Mouse (Mus musculus): ENCODE measurements around the gene Tex50. TPM values are rescaled to one million over a fixed set of nuclear protein-coding genes. Genes with fewer than 3 reads are reported as not detected.
"Not testable (repeated sequence)": the region's sequence is repeated elsewhere in the genome, so short reads cannot be mapped to it uniquely, and the experiment has no call there.

Gene Tex50
- polyA plus RNA-seq, 1 experiment from 2014 or later, result not detected

- no peak for ATAC-seq (ENCODE audit: low FRiP score, low TSS enrichment)
- 76% methylated on average over 6 of the region's 6 CpGs for WGBS
- H3K4me3 ChIP-seq (ENCODE audit: low read depth, low read length), result no peak overlapping the region
- no peak overlapping the region for H3K27ac ChIP-seq (replicated peaks)
- no peak for DNase-seq (ENCODE audit: low spot score)
- H3K9me3 ChIP-seq (ENCODE audit: control insufficient read depth, low read length), result no peaks in the 10 kb centered on the region
- no peaks in the 10 kb centered on the region for H3K27me3 ChIP-seq (ENCODE audit: control insufficient read depth, insufficient read depth, low read length)
- H3K4me1 ChIP-seq (replicated peaks; ENCODE audit: control insufficient read depth, insufficient read depth), result no peaks in the 10 kb centered on the region
- H3K9ac ChIP-seq (ENCODE audit: low read length), result no peak overlapping the region
- no peaks in the 10 kb centered on the region for H3K36me3 ChIP-seq (ENCODE audit: control insufficient read depth, insufficient read depth, low read length)
- H3K4me2 ChIP-seq (replicated peaks; ENCODE audit: low read depth), result no peak overlapping the region
- no peak for TF ChIP-seq EP300 (optimal IDR thresholded peaks at IDR 0.05)
- no peak for TF ChIP-seq CTCF (IDR thresholded peaks at IDR 0.05; ENCODE audit: low read depth)
These were observed 8.0 kb downstream of the Tex50 start for GRCm38 (mm10) chr1:161151098-161151497.

DNA sequence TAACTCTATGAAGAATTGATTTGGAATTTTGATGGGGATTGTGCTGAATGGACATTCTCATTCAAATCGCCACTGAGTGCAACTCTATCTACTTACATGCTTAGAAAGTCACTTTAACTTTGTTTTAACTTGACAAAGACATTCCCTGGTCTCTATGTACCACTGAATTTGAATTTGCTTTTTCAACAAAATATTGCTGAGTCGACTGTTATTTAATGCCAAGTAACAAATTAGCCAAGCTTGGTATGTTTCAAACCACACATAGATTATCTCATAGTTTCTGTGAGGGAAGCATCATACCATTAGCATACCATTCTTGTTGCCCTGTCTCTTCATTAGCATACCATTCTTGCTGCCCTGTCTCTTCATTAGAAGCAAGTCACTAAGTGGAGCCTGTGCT, 11.2 kb downstream of the Tex50 start:
- H3K4me3 ChIP-seq (ENCODE audit: low read depth, low read length), result no peak overlapping the region
- H3K27ac ChIP-seq (replicated peaks), result no peak overlapping the region
- WGBS, result 74% methylated on average over 2 of the region's 2 CpGs
- TF ChIP-seq EP300 (optimal IDR thresholded peaks at IDR 0.05), result no peak
- TF ChIP-seq CTCF (IDR thresholded peaks at IDR 0.05; ENCODE audit: low read depth), result no peak
- no peak for DNase-seq (ENCODE audit: low spot score)
- no peak for ATAC-seq (ENCODE audit: low FRiP score, low TSS enrichment)
- no peak overlapping the region for H3K4me2 ChIP-seq (replicated peaks; ENCODE audit: low read depth)
- H3K27me3 ChIP-seq (ENCODE audit: control insufficient read depth, insufficient read depth, low read length), result no peaks in the 10 kb centered on the region
- H3K4me1 ChIP-seq (replicated peaks; ENCODE audit: control insufficient read depth, insufficient read depth), result no peaks in the 10 kb centered on the region
- no peaks in the 10 kb centered on the region for H3K36me3 ChIP-seq (ENCODE audit: control insufficient read depth, insufficient read depth, low read length)
- no peak overlapping the region for H3K9ac ChIP-seq (ENCODE audit: low read length)
- no peaks in the 10 kb centered on the region for H3K9me3 ChIP-seq (ENCODE audit: control insufficient read depth, low read length)

GRCm38 (mm10) chr1:161145611-161146010, 13.5 kb downstream of the Tex50 start:
- H3K4me2 ChIP-seq (replicated peaks; ENCODE audit: low read depth); H3K27me3 ChIP-seq (ENCODE audit: control insufficient read depth, insufficient read depth, low read length); ATAC-seq (ENCODE audit: low FRiP score, low TSS enrichment); H3K4me3 ChIP-seq (ENCODE audit: low read depth, low read length); H3K36me3 ChIP-seq (ENCODE audit: control insufficient read depth, insufficient read depth, low read length); DNase-seq (ENCODE audit: low spot score); H3K4me1 ChIP-seq (replicated peaks; ENCODE audit: control insufficient read depth, insufficient read depth); H3K9me3 ChIP-seq (ENCODE audit: control insufficient read depth, low read length); H3K9ac ChIP-seq (ENCODE audit: low read length); H3K27ac ChIP-seq (replicated peaks): not testable (repeated sequence)
- 74% methylated on average over 8 of the region's 8 CpGs for WGBS

GRCm38 (mm10) chr1:161143216-161143615, 15.9 kb downstream of the Tex50 start:
- Histone ChIP-seq H3K4me1 (replicated peaks; ENCODE audit: control insufficient read depth, insufficient read depth) (no peaks in the 10 kb centered on the region), H3K9ac (ENCODE audit: low read length) (no peak overlapping the region), H3K4me2 (replicated peaks; ENCODE audit: low read depth) (no peak overlapping the region), H3K27ac (replicated peaks) (no peak overlapping the region), H3K36me3 (ENCODE audit: control insufficient read depth, insufficient read depth, low read length) (no peaks in the 10 kb centered on the region), H3K9me3 (ENCODE audit: control insufficient read depth, low read length) (no peaks in the 10 kb centered on the region), H3K27me3 (ENCODE audit: control insufficient read depth, insufficient read depth, low read length) (no peaks in the 10 kb centered on the region), H3K4me3 (ENCODE audit: low read depth, low read length) (no peak overlapping the region)
- no peak for DNase-seq (ENCODE audit: low spot score)
- TF ChIP-seq CTCF (IDR thresholded peaks at IDR 0.05; ENCODE audit: low read depth) (no peak), EP300 (optimal IDR thresholded peaks at IDR 0.05) (no peak)
- ATAC-seq (ENCODE audit: low FRiP score, low TSS enrichment), result no peak
- WGBS, result 86% methylated on average over 7 of the region's 7 CpGs

- WGBS, result 6% methylated on average over 33 of the region's 33 CpGs
- Histone ChIP-seq H3K27ac (replicated peaks) (no peak within 1 kb of the TSS), H3K9me3 (ENCODE audit: control insufficient read depth, low read length) (no peaks in the 10 kb centered on the region), H3K4me2 (replicated peaks; ENCODE audit: low read depth) (peak within 1 kb of the TSS; percentile 56), H3K4me3 (ENCODE audit: low read depth, low read length) (peak within 1 kb of the TSS; percentile 29), H3K4me1 (replicated peaks; ENCODE audit: control insufficient read depth, insufficient read depth) (no peaks in the 10 kb centered on the region), H3K36me3 (ENCODE audit: control insufficient read depth, insufficient read depth, low read length) (no peaks in the 10 kb centered on the region), H3K9ac (ENCODE audit: low read length) (peak within 1 kb of the TSS; percentile 51), H3K27me3 (ENCODE audit: control insufficient read depth, insufficient read depth, low read length) (no peaks in the 10 kb centered on the region)
- peak; percentile 72; the same call in 1 of the 2 replicates for ATAC-seq (ENCODE audit: low FRiP score, low TSS enrichment)
- peak; percentile 63 for DNase-seq (ENCODE audit: low spot score)
- TF ChIP-seq EP300 (optimal IDR thresholded peaks at IDR 0.05) (no peak), CTCF (IDR thresholded peaks at IDR 0.05; ENCODE audit: low read depth) (no peak)
These were observed 16.5 kb downstream of the Tex50 start, which contains the start of gene Ankrd45 for GRCm38 (mm10) chr1:161142531-161143159. TSS of gene Ankrd45 (plus strand) at chr1:161142691.

DNA sequence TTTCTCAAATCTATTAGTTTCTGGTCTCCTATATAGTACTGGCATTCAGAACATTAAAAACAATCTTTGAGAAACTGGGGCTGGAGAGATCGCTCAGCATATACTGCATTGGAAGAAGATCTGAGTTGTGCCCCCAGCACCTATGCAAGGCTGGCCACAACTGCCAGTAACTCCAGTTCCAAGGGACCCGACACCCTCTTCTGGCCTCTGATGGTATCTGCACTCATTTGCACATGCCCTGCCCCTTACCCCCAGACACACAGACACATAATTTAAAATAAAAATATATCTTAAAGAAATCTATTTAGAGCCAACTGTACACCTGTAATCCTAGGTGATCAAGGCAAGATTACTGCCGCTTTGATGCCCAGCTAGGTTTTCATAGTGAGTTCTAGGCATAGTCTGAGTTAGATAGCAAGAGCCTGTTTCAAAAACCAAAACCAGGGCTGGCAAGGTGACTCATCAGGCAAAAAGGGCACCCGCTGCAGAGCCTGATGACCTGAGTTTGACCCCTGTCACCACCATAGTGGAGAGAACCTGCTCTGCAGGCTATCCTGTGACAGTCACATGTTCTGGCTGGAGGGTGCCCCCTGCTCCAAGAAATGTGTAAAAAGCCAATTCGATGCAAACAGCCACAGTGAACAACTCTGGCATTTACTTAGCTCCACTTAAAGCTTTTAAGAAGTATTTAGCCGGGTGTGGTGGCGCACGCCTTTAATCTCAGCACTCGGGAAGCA, 18.9 kb downstream of the Tex50 start:
- peak; percentile 32; the same call in 1 of the 2 replicates for TF ChIP-seq CTCF (IDR thresholded peaks at IDR 0.05; ENCODE audit: low read depth)
- no peak for TF ChIP-seq EP300 (optimal IDR thresholded peaks at IDR 0.05)
- no peak overlapping the region for H3K4me2 ChIP-seq (replicated peaks; ENCODE audit: low read depth)
- H3K36me3 ChIP-seq (ENCODE audit: control insufficient read depth, insufficient read depth, low read length), result no peaks in the 10 kb centered on the region
- ATAC-seq (ENCODE audit: low FRiP score, low TSS enrichment) (peak; percentile 53; the same call in 1 of the 2 replicates), DNase-seq (ENCODE audit: low spot score) (peak; percentile 16)
- H3K9me3 ChIP-seq (ENCODE audit: control insufficient read depth, low read length), result no peaks in the 10 kb centered on the region
- no peak overlapping the region for H3K9ac ChIP-seq (ENCODE audit: low read length)
- no peak overlapping the region for H3K27ac ChIP-seq (replicated peaks)
- WGBS, result 73% methylated on average over 9 of the region's 9 CpGs
- no peaks in the 10 kb centered on the region for H3K4me1 ChIP-seq (replicated peaks; ENCODE audit: control insufficient read depth, insufficient read depth)
- no peak overlapping the region for H3K4me3 ChIP-seq (ENCODE audit: low read depth, low read length)
- no peaks in the 10 kb centered on the region for H3K27me3 ChIP-seq (ENCODE audit: control insufficient read depth, insufficient read depth, low read length)

All from stomach, postnatal 0 days (tissue).